Mouse (Mus musculus): ENCODE results near the gene 1110059E24Rik.
A peak's percentile ranks its signal among the peaks of the same experiment; 100 is the strongest.

The 1110059E24Rik gene

GRCm38 (mm10) chr19:21571223-21571980 is 81.4 kb downstream of the 1110059E24Rik start:
- DNase-seq: peak; percentile 89 to 90

- DNase-seq: no peak
These were observed 82.0 kb downstream of the 1110059E24Rik start for GRCm38 (mm10) chr19:21570778-21571177.

GRCm38 (mm10) chr19:21568528-21569185 is 84.1 kb downstream of the 1110059E24Rik start:
- DNase-seq: no peak

DNA sequence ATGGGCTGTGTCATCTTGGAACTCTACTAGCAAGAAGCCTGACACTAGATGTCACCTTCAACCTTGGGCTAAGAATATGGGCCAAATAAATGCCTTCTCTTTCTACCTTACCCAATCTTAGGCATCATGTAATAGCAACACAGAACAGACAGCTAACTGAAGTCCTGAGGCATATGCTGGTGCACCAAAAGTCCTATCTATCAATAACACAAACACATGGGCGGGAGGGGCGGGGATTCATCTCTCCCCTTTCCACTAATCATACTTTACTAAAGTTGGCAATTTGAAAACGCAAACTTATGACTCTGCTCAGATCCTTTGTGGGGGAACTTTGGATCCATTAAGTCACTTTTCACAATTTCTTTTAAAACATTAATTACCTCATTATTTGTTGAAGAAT is 84.8 kb downstream of the 1110059E24Rik start:
- no peak for DNase-seq

GRCm38 (mm10) chr19:21566484-21566883 is 86.3 kb downstream of the 1110059E24Rik start:
- DNase-seq: no peak

DNA sequence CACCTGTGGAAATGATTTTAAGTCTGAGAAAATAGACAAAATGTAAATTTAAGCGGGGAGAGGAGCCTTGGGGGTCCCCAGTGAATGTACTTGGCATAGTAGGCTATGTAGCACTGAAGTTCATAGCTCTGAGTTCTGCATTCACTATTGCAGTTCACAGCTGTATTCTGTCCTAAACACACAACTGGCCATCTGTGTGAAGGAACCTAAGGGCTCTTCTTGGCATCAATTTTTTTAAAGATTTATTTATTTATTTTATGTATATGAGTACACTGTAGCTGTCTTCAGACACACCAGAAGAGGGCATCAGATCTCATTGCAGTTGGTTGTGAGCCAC is 88.3 kb downstream of the 1110059E24Rik start:
- no peak for DNase-seq

GRCm38 (mm10) chr19:21563789-21564460 is 88.9 kb downstream of the 1110059E24Rik start:
- DNase-seq: peak; percentile 78 to 82

DNA sequence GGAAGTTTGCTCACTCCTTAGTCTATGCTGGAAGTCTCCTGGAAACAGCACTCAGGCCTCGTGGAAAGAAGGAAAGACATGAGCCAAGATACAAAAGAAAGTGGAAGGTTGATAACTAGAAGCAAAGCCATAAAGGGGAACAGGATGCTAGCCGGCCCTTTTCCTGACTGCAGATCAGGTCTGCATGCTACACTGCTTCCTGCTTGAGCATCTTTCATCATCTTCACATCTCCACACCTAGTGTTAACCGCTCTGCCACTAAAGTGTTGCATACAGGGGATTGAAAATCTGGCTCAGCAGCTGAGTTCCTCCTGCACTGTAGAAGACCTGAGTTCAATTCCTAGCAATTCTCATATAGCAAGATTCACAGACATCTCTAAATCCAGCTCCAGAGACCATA is 89.8 kb downstream of the 1110059E24Rik start:
- no peak for DNase-seq

DNA sequence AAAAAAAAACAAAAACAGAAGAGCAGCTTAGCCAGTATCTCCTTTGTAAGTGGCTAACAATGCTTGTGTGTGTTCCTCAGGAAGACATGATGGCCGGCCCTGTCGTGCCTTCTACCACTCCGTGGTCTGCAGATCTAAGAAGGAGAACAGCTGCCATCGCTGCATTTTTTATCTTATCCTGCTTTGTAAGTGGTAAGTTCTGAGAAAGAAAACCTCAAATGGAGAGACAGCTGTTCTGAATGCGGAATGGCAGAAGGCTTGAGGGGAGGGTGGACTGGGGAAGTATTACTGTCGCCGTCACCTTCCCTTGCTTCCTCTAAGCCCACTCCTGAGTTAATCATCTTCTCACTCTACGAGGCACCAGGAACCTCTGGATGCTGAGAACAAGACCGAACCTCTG is 100.0 kb downstream of the 1110059E24Rik start:
- no peak for DNase-seq

DNA sequence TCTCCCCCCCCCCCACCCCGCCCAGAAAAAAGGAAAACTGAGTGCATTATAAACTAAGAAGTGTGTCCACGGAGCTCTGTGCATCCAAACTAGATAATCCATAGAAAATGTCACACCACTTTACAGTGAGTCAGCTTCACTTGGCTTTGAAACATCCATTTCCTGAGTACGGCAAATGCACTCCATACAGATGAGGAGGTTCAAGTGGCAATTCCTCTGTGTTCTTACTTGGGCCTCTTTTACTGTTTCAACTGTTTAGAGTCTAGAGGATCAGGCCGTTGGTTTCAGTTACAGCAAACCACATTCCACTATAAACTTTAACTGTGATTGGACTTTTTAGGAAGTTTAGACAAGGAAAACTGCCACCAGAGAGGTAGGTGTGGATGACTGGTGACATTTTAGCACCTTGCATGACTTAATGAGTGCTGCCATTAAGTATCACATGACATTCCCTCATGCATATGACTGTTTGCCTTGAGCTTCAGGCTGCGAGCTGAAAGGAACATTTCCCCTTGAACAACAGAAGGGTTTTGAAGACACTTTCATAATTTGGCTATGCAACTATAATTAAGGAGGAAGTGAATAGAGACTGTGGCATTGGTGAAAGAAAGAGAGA is 100.7 kb downstream of the 1110059E24Rik start:
- no peak for DNase-seq

DNA sequence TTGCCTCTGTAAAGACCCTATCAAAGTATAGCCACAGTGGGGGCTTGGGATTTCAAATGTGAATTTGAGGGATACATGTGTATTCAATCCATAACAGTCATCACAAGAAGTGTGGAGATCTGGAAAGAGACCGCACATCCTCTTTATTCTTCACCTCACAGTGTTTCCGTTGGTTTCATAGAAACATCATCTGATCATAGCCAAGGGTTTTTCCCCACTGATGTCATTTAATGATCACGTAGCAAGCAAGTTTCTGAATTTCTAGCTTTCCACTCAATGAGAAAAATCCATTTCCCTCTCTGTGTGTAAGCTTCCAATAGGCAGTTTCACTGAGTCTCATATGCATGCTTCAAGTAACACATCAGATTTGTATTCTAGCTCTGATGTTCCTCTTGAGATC is 103.1 kb downstream of the 1110059E24Rik start:
- no peak for DNase-seq

GRCm38 (mm10) chr19:21548947-21549346 is 103.8 kb downstream of the 1110059E24Rik start:
- DNase-seq: no peak

DNA sequence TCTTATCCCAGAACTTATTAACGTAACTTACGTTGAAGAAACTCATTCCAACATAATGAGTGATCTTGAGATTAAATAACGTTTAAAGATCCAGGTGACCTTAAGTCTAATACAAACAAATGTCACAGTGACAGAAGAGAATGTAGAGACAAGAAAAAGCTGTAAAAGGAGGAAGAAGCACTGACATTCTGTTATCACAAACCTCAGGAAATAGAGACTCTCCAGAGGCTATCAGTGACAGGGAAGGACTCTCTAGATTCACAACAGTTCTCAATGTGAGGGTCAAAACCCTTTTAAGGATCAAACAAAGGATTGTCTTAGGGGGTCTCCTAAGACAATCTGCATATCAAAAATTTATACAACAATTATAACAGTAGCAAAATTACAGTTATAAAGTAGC is 115.7 kb downstream of the 1110059E24Rik start:
- DNase-seq: no peak
